Mouse (Mus musculus) cerebellum, adult 11-12 months (tissue): ENCODE data around the gene Akap8.

ENCODE experiments used
- DNase-seq: peaks from one replicate; pipeline ENCODE4 v3.0.0; 2022

Gene Akap8

GRCm38 (mm10) chr17:32348406-32348805, 27.4 kb upstream of the Akap8 start:
- DNase-seq, result no peak

GRCm38 (mm10) chr17:32341102-32341501, 20.1 kb upstream of the Akap8 start:
- no peak for DNase-seq

- DNase-seq, result no peak
Measured at GRCm38 (mm10) chr17:32340110-32340509, 19.1 kb upstream of the Akap8 start.

GRCm38 (mm10) chr17:32335869-32336268, 14.8 kb upstream of the Akap8 start:
- no peak for DNase-seq

- DNase-seq, result no peak
Measured at GRCm38 (mm10) chr17:32334921-32335320, 13.9 kb upstream of the Akap8 start.

GRCm38 (mm10) chr17:32333675-32334303, 12.8 kb upstream of the Akap8 start:
- DNase-seq, result no peak

- DNase-seq, result no peak
Measured at GRCm38 (mm10) chr17:32327501-32327900, 6.5 kb upstream of the Akap8 start.

- DNase-seq, result no peak
Measured at GRCm38 (mm10) chr17:32322809-32323208, 1.8 kb upstream of the Akap8 start.

- peak; percentile 44 for DNase-seq
Measured at GRCm38 (mm10) chr17:32321836-32322235, 798 bp upstream of the Akap8 start.

GRCm38 (mm10) chr17:32321390-32321734, 324 bp upstream of the Akap8 start:
- DNase-seq, result no peak

- no peak for DNase-seq
Measured at GRCm38 (mm10) chr17:32319950-32320349, 1.1 kb downstream of the Akap8 start.

GRCm38 (mm10) chr17:32317708-32318107, 3.3 kb downstream of the Akap8 start:
- DNase-seq, result no peak

GRCm38 (mm10) chr17:32317032-32317431, 4.0 kb downstream of the Akap8 start:
- DNase-seq, result no peak

GRCm38 (mm10) chr17:32315560-32315959, 5.5 kb downstream of the Akap8 start:
- DNase-seq, result no peak

- DNase-seq, result no peak
Measured at GRCm38 (mm10) chr17:32313892-32314291, 7.1 kb downstream of the Akap8 start.

GRCm38 (mm10) chr17:32312801-32313200, 8.2 kb downstream of the Akap8 start:
- DNase-seq, result peak; percentile 52

- no peak for DNase-seq
Measured at GRCm38 (mm10) chr17:32307963-32308362, 13.1 kb downstream of the Akap8 start.

GRCm38 (mm10) chr17:32298125-32298524, 22.9 kb downstream of the Akap8 start:
- no peak for DNase-seq

- no peak for DNase-seq
Measured at GRCm38 (mm10) chr17:32295901-32296300, 25.1 kb downstream of the Akap8 start.

GRCm38 (mm10) chr17:32295160-32295559, 25.9 kb downstream of the Akap8 start:
- DNase-seq, result no peak

- DNase-seq, result no peak
Measured at GRCm38 (mm10) chr17:32285138-32285670, 35.8 kb downstream of the Akap8 start.

- peak; percentile 93 for DNase-seq
Measured at GRCm38 (mm10) chr17:32284262-32285137, 36.5 kb downstream of the Akap8 start, which contains the start of gene Brd4. Gene Brd4 (minus strand): TSS chr17:32284722.

GRCm38 (mm10) chr17:32283771-32284221, 37.2 kb downstream of the Akap8 start:
- DNase-seq, result peak; percentile 62

- no peak for DNase-seq
Measured at GRCm38 (mm10) chr17:32283341-32283740, 37.7 kb downstream of the Akap8 start.
